Mouse (Mus musculus) adrenal gland, adult (tissue): ENCODE data around the gene Zfp280b.
"Not testable (repeated sequence)": the region's sequence is repeated elsewhere in the genome, so short reads cannot be mapped to it uniquely, and the experiment has no call there.

Experiments
- DNase-seq, 2 experiments: peaks; one replicate each; pipeline ENCODE4 v3.0.0; 2022 to 2023; ENCODE audit warnings: low spot score in 1 of 2; ENCODE audit not compliant: inconsistent age in 2 of 2

Zfp280b gene

GRCm38 (mm10) chr10:76029276-76029675 is 3.2 kb upstream of the Zfp280b start:
- no peak for DNase-seq

GRCm38 (mm10) chr10:76030496-76030895 is 2.0 kb upstream of the Zfp280b start:
- no peak for DNase-seq

- no peak for DNase-seq
Observed at GRCm38 (mm10) chr10:76031511-76032401, 694 bp upstream of the Zfp280b start.

- DNase-seq = no peak
Observed at GRCm38 (mm10) chr10:76033119-76033455, 637 bp downstream of the Zfp280b start.

- no peak for DNase-seq
Observed at GRCm38 (mm10) chr10:76034001-76034600, 1.7 kb downstream of the Zfp280b start.

GRCm38 (mm10) chr10:76035277-76035676 is 2.8 kb downstream of the Zfp280b start:
- DNase-seq = no peak

- DNase-seq = no peak
Observed at GRCm38 (mm10) chr10:76036962-76037361, 4.5 kb downstream of the Zfp280b start.

GRCm38 (mm10) chr10:76045343-76045742 is 12.9 kb downstream of the Zfp280b start:
- DNase-seq = no peak

- DNase-seq = no peak
Observed at GRCm38 (mm10) chr10:76046754-76047153, 14.3 kb downstream of the Zfp280b start.

GRCm38 (mm10) chr10:76047182-76047869 is 14.9 kb downstream of the Zfp280b start:
- DNase-seq = no peak

GRCm38 (mm10) chr10:76048967-76049366 is 16.5 kb downstream of the Zfp280b start:
- no peak for DNase-seq

- no peak for DNase-seq
Observed at GRCm38 (mm10) chr10:76051860-76052259, 19.4 kb downstream of the Zfp280b start.

GRCm38 (mm10) chr10:76062439-76062838 is 30.0 kb downstream of the Zfp280b start:
- no peak for DNase-seq

GRCm38 (mm10) chr10:76067674-76068613 is 35.5 kb downstream of the Zfp280b start:
- no peak for DNase-seq

GRCm38 (mm10) chr10:76072080-76072479 is 39.6 kb downstream of the Zfp280b start:
- DNase-seq = not testable (repeated sequence)

GRCm38 (mm10) chr10:76077008-76077407 is 44.6 kb downstream of the Zfp280b start:
- not testable (repeated sequence) for DNase-seq
